Mouse (Mus musculus) erythroblast, embryonic 14.5 days (primary cell): ENCODE data around the gene Cldn18.

ENCODE experiments used
- GATA1 ChIP-seq: IDR thresholded peaks from 2 replicates; pipeline ENCODE4 v1.6.1; 2012; ENCODE audit warnings: low read length, inconsistent platforms, mixed read lengths
- TAL1 ChIP-seq: IDR thresholded peaks from 3 replicates; pipeline ENCODE4 v1.6.1; 2012; ENCODE audit warnings: low read length, inconsistent platforms, mixed read lengths

- TF ChIP-seq GATA1 (no peak), TAL1 (no peak)
Observed at GRCm38 (mm10) chr9:99671603-99672002, 45.5 kb downstream of the Cldn18 start.
